Mouse (Mus musculus) erythroblast, embryonic 14.5 days (primary cell): ENCODE measurements around the gene Vps13c.

Experiments
- GATA1 ChIP-seq: IDR thresholded peaks from 2 replicates; pipeline ENCODE4 v1.6.1; 2012; ENCODE audit warnings: low read length, inconsistent platforms, mixed read lengths
- TAL1 ChIP-seq: IDR thresholded peaks from 3 replicates; pipeline ENCODE4 v1.6.1; 2012; ENCODE audit warnings: low read length, inconsistent platforms, mixed read lengths

DNA sequence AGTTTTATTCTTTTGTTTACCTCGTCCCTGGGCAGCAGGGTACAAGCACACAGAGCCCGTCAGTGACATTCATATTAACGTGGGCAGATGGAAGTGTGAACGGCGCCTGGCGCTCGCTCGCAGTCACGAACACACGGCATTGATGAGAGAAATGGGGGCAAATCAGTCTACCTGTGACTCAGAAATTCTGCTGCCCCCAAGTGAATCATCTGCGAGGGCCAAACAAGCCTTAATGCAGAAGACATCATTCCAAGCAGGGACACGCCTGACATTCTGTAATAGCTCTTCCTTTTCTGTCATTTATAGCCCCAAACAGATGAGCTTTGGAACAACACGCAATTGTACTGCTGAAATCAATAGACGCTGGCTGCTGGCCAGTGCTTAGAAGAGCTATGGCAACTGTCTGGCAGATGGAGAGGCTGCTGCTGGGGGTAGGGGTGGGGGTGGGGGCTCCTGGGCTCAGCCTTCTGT is 45.0 kb upstream of the Vps13c start:
- TF ChIP-seq GATA1 (no peak), TAL1 (no peak)
